Mouse (Mus musculus) urinary bladder, adult 18-20 months (tissue): ENCODE data around the gene Gm20538.
A peak's percentile ranks its signal among the peaks of the same experiment; 100 is the strongest.

Source experiments
- DNase-seq, 2 experiments: peaks; one replicate each; pipeline ENCODE4 v3.0.0; 2022; ENCODE audit warnings: low spot score in 2 of 2, mixed read lengths in 2 of 2

Gm20538 gene

GRCm38 (mm10) chr19:44552731-44553130, at the start of gene Gm20538:
Gene Gm20538 (minus strand): TSS chr19:44552831.
- no peak for DNase-seq

DNA sequence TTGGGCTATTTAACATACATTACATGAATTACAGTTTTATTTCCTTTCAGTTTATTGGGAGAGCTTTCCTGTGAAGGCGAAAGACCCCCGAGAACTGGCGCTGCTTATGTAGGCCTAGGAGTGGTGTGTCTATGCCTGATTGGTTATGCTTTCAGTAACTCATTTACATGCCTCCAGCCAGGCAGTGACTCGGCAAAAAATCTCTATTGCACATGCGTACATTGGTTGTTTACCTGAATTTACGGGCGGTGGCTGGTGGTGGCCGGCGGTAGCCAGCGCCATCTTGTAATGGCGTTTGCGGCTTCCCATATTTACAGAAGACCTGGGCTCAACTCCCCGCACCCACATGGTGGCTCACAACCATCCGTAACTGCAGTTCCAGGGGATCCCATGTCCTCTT, 41.5 kb upstream of the Gm20538 start:
- no peak for DNase-seq

DNA sequence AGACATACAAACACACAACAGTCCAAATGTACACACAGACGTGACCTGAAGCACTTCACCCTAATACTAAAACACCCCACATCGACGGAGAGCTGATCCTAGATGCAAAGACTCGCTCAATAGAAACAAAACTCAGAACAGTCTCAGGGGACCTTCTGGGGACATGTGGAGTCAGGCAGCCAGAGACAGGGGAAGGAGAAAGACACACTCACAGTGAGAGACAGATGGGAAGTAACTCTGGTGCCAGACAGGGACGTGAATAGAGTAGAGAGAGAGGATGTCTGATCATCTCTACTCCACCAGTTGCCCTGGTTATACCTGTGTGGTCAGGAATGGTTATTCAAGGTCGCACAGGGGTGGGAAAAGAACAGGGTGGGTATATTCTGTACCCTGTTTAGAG, 39.0 kb upstream of the Gm20538 start:
- DNase-seq = no peak

DNA sequence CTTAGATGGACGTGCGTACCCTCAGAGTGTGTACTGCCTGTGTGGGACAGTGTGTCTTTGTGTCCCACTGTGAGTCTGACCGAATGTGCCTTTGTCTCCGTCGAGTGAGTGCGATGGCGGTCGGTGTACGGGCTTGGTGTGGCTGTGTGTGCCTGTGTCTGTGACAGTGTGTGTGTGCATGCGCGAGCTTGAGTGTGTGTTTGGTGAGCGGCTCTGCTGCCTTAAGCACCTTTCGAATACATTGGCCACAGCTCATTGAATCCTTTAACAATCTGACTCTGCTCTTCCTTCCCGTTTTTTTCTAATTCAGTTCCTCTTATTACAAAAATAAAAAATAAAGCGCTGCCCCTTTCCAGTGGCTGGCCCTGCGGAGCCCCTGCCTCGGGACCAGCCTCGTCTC, 38.4 kb upstream of the Gm20538 start:
- no peak for DNase-seq

GRCm38 (mm10) chr19:44589591-44590223, 37.1 kb upstream of the Gm20538 start:
- DNase-seq = no peak

DNA sequence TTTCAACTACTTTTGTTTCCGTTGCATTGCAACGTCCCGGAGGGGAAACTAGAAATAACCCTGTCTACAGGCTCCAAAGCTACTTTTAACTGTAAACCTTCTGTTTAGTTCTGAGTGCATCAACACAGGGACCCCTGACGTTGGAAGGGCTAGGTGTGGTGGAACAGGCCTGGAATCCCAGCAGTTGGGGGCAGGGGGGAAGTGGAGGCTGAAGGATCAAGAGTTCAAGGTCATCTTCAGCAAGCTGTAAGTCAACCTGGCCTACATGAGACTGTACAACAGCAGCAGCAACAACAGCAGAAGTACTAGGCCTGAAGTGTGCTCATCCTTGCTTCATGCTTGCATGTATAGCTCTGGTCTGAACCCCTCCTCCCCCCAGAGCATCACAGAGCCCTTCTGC, 35.4 kb upstream of the Gm20538 start:
- no peak for DNase-seq

DNA sequence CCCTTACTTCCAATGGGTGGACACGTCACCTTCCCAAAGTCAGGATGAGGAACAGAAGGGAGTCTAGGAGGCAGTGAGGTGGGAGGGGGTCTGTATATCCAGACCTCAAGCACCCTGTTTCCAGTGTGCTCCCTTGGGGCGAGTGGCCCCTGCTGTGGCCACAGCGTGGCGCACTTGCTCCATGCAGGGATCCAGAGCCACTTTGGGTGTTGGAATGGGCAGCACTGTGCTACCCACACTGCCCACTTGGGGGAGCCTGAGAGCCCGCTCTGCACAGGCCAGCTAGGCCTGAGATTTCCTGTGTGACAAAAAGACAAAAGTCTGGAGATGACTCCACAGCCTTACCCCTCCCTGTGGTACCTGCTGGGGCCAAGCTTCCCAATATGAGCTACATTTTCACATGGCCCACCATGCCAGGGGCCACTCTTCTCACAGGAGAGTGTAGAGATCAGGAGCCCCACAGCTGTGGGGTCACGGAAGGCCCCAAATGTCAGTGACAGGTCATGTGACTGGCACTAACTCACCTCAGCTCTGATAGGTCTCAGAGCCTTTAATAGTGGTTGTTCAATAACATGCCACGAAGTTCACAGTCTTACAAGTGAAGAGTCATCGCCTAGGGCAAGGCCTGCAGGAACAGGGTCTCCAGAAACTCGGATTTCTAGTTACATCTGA, 30.1 kb upstream of the Gm20538 start:
- DNase-seq = peak; percentile 77 to 90

- DNase-seq = no peak
Measured at GRCm38 (mm10) chr19:44582103-44582502, 29.5 kb upstream of the Gm20538 start.

DNA sequence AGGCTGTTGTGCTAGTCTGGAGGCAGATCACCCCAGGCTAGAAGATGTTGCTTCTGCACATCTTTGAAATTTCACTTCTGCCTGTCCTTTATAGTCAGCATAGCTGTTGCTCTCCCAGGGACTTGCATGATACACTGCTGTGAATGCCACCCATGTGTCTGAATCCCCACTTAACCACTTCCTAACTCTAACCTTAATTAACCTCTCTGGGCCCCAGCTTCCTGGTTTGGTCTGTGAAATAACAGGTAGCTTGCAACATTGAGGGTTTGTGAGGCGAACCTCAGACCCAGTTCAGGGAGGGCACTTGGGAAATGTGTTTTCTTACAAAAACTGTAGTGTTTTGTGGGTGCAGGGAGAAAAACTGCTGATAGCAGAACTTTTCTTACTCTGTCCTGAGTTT, 25.4 kb upstream of the Gm20538 start:
- DNase-seq = no peak

DNA sequence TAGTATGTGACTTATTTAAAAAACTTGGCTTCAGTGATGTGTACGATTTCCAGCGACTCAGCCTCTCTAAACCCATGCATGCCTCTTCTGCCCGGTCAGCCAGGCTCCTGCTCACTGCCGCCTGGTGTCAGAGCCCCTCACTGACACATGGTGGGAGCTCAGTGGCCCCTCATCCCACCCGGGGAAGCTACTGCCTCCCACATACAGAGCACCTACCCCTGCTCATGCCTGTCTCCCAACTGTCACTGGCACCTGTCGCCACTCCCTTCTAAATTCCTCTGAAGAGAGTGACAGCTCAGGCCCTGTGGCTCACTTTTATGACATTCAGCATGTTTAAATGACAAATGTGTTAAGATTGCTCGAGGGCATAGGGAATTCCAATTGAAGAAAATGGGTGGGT, 23.6 kb upstream of the Gm20538 start:
- no peak for DNase-seq

- no peak for DNase-seq
Measured at GRCm38 (mm10) chr19:44567763-44568162, 15.1 kb upstream of the Gm20538 start.

GRCm38 (mm10) chr19:44564006-44564405, 11.4 kb upstream of the Gm20538 start:
- DNase-seq = no peak

- peak; percentile 85 to 88 for DNase-seq
Measured at GRCm38 (mm10) chr19:44562652-44563206, 10.1 kb upstream of the Gm20538 start, which contains the start of gene Hif1an. Gene Hif1an (plus strand): TSS chr19:44562850.

DNA sequence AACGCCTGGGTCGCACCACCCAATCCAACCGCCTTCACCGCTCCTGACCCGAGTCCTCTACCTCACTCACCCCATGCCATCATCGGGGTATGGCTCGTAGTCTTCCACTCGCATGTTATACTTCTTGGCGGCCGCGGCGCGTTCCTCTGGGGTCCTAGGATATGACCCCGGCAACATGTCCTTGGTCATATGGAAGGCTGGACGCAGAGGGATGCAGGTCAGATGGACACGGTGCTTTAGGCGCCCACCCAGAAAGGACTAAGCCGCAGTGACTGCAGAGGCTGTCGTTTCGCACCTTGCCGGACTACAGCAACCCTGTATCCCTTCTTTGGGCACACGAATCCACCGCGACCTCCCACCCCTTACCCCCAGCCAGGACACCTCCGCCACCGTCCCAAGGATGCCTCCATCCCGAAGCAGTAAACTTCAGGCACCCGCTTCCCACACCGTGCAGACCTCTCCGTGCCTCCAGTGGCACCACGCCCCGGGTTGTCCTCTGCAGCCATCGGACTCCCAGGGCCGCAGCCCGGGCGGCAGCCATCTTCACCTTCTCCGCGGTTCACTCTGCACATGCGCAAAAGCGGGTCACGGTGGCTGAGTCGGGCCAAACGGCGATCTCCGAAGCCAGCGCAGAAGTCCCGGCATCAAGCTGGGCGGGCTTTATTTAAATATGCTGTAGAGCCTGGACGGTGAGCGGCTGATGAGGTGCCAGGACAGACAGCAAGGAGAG, 2.4 kb upstream of the Gm20538 start, which contains the start of gene Ndufb8:
Gene Ndufb8 (minus strand): TSS at position 580 of the 730 bp plus-strand sequence.
- peak; percentile 92 to 96 for DNase-seq

GRCm38 (mm10) chr19:44554490-44554860, 1.8 kb upstream of the Gm20538 start:
- DNase-seq = peak; percentile 2 to 5

- no peak for DNase-seq
Measured at GRCm38 (mm10) chr19:44553286-44553685, 655 bp upstream of the Gm20538 start.

GRCm38 (mm10) chr19:44545321-44546041, 7.2 kb downstream of the Gm20538 start, which contains the start of gene Sec31b:
Gene Sec31b (minus strand): TSS chr19:44545864.
- DNase-seq = peak; percentile 10 to 29

GRCm38 (mm10) chr19:44544775-44545174, 7.9 kb downstream of the Gm20538 start:
- DNase-seq = peak; percentile 30 to 65

GRCm38 (mm10) chr19:44544372-44544771, 8.3 kb downstream of the Gm20538 start:
- DNase-seq = no peak

GRCm38 (mm10) chr19:44542694-44543178, 9.9 kb downstream of the Gm20538 start:
- DNase-seq = no peak

GRCm38 (mm10) chr19:44537416-44537815, 15.2 kb downstream of the Gm20538 start:
- no peak for DNase-seq
